Mouse (Mus musculus): ENCODE results near the gene Tnfaip3. TPM values are rescaled to one million over a fixed set of nuclear protein-coding genes. Genes with fewer than 3 reads are reported as not detected.

Gene Tnfaip3
- polyA plus RNA-seq, 1 experiment from 2014 or later, result 3.9 TPM

GRCm38 (mm10) chr10:19011832-19012440 lies 3.5 kb downstream of the Tnfaip3 start:
- no peak overlapping the region for H3K4me3 ChIP-seq
- H3K9ac ChIP-seq, result no peak overlapping the region
- no peak overlapping the region for H3K4me2 ChIP-seq (replicated peaks)
- no peaks in the 10 kb centered on the region for H3K9me3 ChIP-seq
- H3K27me3 ChIP-seq, result no peaks in the 10 kb centered on the region
- no peak for ATAC-seq (ENCODE audit: low FRiP score, low read depth)
- H3K4me1 ChIP-seq, result peaks cover 17% of the 10 kb centered on the region
- H3K36me3 ChIP-seq, result peaks cover 12% of the 10 kb centered on the region
- no peak overlapping the region for H3K27ac ChIP-seq
- 80% methylated on average over 7 of the region's 7 CpGs for WGBS

- H3K27ac ChIP-seq, result no peak overlapping the region
- H3K9ac ChIP-seq, result no peak overlapping the region
- H3K4me2 ChIP-seq (replicated peaks), result no peak overlapping the region
- peaks cover 7% of the 10 kb centered on the region for H3K4me1 ChIP-seq
- no peaks in the 10 kb centered on the region for H3K9me3 ChIP-seq
- H3K27me3 ChIP-seq, result no peaks in the 10 kb centered on the region
- WGBS, result 91% methylated on average over 8 of the region's 8 CpGs
- H3K4me3 ChIP-seq, result no peak overlapping the region
- no peak for ATAC-seq (ENCODE audit: low FRiP score, low read depth)
- peaks cover 24% of the 10 kb centered on the region for H3K36me3 ChIP-seq
These were observed 5.0 kb downstream of the Tnfaip3 start for GRCm38 (mm10) chr10:19010414-19010813.

- Histone ChIP-seq H3K4me2 (replicated peaks) (no peak overlapping the region), H3K36me3 (peaks cover 36% of the 10 kb centered on the region), H3K27ac (no peak overlapping the region), H3K9me3 (no peaks in the 10 kb centered on the region), H3K27me3 (no peaks in the 10 kb centered on the region), H3K9ac (no peak overlapping the region), H3K4me3 (no peak overlapping the region), H3K4me1 (peaks cover 3% of the 10 kb centered on the region)
- no peak for ATAC-seq (ENCODE audit: low FRiP score, low read depth)
- WGBS, result 71% methylated on average over 8 of the region's 8 CpGs
These were observed 6.2 kb downstream of the Tnfaip3 start for GRCm38 (mm10) chr10:19009186-19009672.

GRCm38 (mm10) chr10:19008607-19008940 lies 6.9 kb downstream of the Tnfaip3 start:
- no peak overlapping the region for H3K4me3 ChIP-seq
- H3K4me1 ChIP-seq, result no peaks in the 10 kb centered on the region
- peaks cover 43% of the 10 kb centered on the region for H3K36me3 ChIP-seq
- no peaks in the 10 kb centered on the region for H3K27me3 ChIP-seq
- 97% methylated on average over 4 of the region's 4 CpGs for WGBS
- H3K9ac ChIP-seq, result no peak overlapping the region
- H3K4me2 ChIP-seq (replicated peaks), result no peak overlapping the region
- no peak overlapping the region for H3K27ac ChIP-seq
- no peaks in the 10 kb centered on the region for H3K9me3 ChIP-seq
- ATAC-seq (ENCODE audit: low FRiP score, low read depth), result no peak

- H3K4me3 ChIP-seq, result no peak overlapping the region
- no peak for ATAC-seq (ENCODE audit: low FRiP score, low read depth)
- H3K27me3 ChIP-seq, result no peaks in the 10 kb centered on the region
- no peaks in the 10 kb centered on the region for H3K4me1 ChIP-seq
- peaks cover 48% of the 10 kb centered on the region for H3K36me3 ChIP-seq
- H3K4me2 ChIP-seq (replicated peaks), result no peak overlapping the region
- no peaks in the 10 kb centered on the region for H3K9me3 ChIP-seq
- H3K9ac ChIP-seq, result no peak overlapping the region
- 75% methylated on average over 8 of the region's 8 CpGs for WGBS
- H3K27ac ChIP-seq, result no peak overlapping the region
These were observed 7.4 kb downstream of the Tnfaip3 start for GRCm38 (mm10) chr10:19007897-19008606.

GRCm38 (mm10) chr10:19002091-19002785 lies 13.2 kb downstream of the Tnfaip3 start:
- Histone ChIP-seq H3K4me1 (no peaks in the 10 kb centered on the region), H3K27ac (no peak overlapping the region), H3K36me3 (peaks cover 60% of the 10 kb centered on the region), H3K4me3 (no peak overlapping the region), H3K9ac (no peak overlapping the region), H3K9me3 (no peaks in the 10 kb centered on the region; the same call in 1 of the 2 replicates), H3K27me3 (no peaks in the 10 kb centered on the region), H3K4me2 (replicated peaks) (no peak overlapping the region)
- ATAC-seq (ENCODE audit: low FRiP score, low read depth), result no peak
- WGBS, result 90% methylated on average over 12 of the region's 12 CpGs

GRCm38 (mm10) chr10:18999427-18999826 lies 16.0 kb downstream of the Tnfaip3 start:
- ATAC-seq (ENCODE audit: low FRiP score, low read depth), result no peak
- 66% methylated on average over 2 of the region's 2 CpGs for WGBS
- Histone ChIP-seq H3K9ac (no peak overlapping the region), H3K4me3 (no peak overlapping the region), H3K27me3 (no peaks in the 10 kb centered on the region), H3K27ac (no peak overlapping the region), H3K4me2 (replicated peaks) (no peak overlapping the region), H3K4me1 (no peaks in the 10 kb centered on the region), H3K9me3 (no peaks in the 10 kb centered on the region; the same call in 1 of the 2 replicates), H3K36me3 (peaks cover 35% of the 10 kb centered on the region)

- no peak overlapping the region for H3K9ac ChIP-seq
- no peak overlapping the region for H3K4me3 ChIP-seq
- no peak overlapping the region for H3K4me2 ChIP-seq (replicated peaks)
- no peaks in the 10 kb centered on the region for H3K27me3 ChIP-seq
- H3K36me3 ChIP-seq, result peaks cover 4% of the 10 kb centered on the region
- no peaks in the 10 kb centered on the region for H3K4me1 ChIP-seq
- H3K27ac ChIP-seq, result no peak overlapping the region
- no peak for ATAC-seq (ENCODE audit: low FRiP score, low read depth)
- H3K9me3 ChIP-seq, result no peaks in the 10 kb centered on the region; the same call in 1 of the 2 replicates
These were observed 19.1 kb downstream of the Tnfaip3 start for GRCm38 (mm10) chr10:18996331-18996730.

- H3K27ac ChIP-seq, result no peak overlapping the region
- no peaks in the 10 kb centered on the region for H3K36me3 ChIP-seq
- WGBS, result 81% methylated on average over 12 of the region's 12 CpGs
- no peak overlapping the region for H3K9ac ChIP-seq
- no peak overlapping the region for H3K4me2 ChIP-seq (replicated peaks)
- no peaks in the 10 kb centered on the region for H3K4me1 ChIP-seq
- H3K9me3 ChIP-seq, result no peaks in the 10 kb centered on the region; the same call in 1 of the 2 replicates
- ATAC-seq (ENCODE audit: low FRiP score, low read depth), result no peak
- H3K27me3 ChIP-seq, result no peaks in the 10 kb centered on the region
- H3K4me3 ChIP-seq, result no peak overlapping the region
These were observed 19.8 kb downstream of the Tnfaip3 start for GRCm38 (mm10) chr10:18995465-18996261.

GRCm38 (mm10) chr10:18992971-18993370 lies 22.5 kb downstream of the Tnfaip3 start:
- H3K27me3 ChIP-seq, result no peaks in the 10 kb centered on the region
- ATAC-seq (ENCODE audit: low FRiP score, low read depth), result no peak
- WGBS, result 83% methylated on average over 4 of the region's 4 CpGs

GRCm38 (mm10) chr10:18991057-18991456 lies 24.4 kb downstream of the Tnfaip3 start:
- no peaks in the 10 kb centered on the region for H3K9me3 ChIP-seq
- no peak overlapping the region for H3K9ac ChIP-seq
- H3K27ac ChIP-seq, result no peak overlapping the region
- H3K27me3 ChIP-seq, result no peaks in the 10 kb centered on the region
- no peaks in the 10 kb centered on the region; the same call in 1 of the 2 replicates for H3K4me1 ChIP-seq
- no peak overlapping the region for H3K4me2 ChIP-seq (replicated peaks)
- 86% methylated on average over 4 of the region's 4 CpGs for WGBS
- no peak overlapping the region for H3K4me3 ChIP-seq
- no peaks in the 10 kb centered on the region for H3K36me3 ChIP-seq
- ATAC-seq (ENCODE audit: low FRiP score, low read depth), result no peak

More at GRCm38 (mm10) chr10:18992971-18993370, 22.5 kb downstream of the Tnfaip3 start:
- no peaks in the 10 kb centered on the region for H3K9me3 ChIP-seq
- H3K27ac ChIP-seq, result no peak overlapping the region
- H3K4me3 ChIP-seq, result no peak overlapping the region
- H3K36me3 ChIP-seq, result no peaks in the 10 kb centered on the region
- H3K4me1 ChIP-seq, result no peaks in the 10 kb centered on the region
- no peak overlapping the region for H3K9ac ChIP-seq
- H3K4me2 ChIP-seq (replicated peaks), result no peak overlapping the region

GRCm38 (mm10) chr10:18987907-18988199 lies 27.6 kb downstream of the Tnfaip3 start:
- H3K9ac ChIP-seq, result no peak overlapping the region
- no peaks in the 10 kb centered on the region for H3K27me3 ChIP-seq
- H3K4me2 ChIP-seq (replicated peaks), result no peak overlapping the region
- no peaks in the 10 kb centered on the region for H3K9me3 ChIP-seq
- H3K4me3 ChIP-seq, result no peak overlapping the region
- H3K4me1 ChIP-seq, result no peaks in the 10 kb centered on the region; the same call in 1 of the 2 replicates
- 74% methylated on average over 2 of the region's 2 CpGs for WGBS
- no peaks in the 10 kb centered on the region for H3K36me3 ChIP-seq
- H3K27ac ChIP-seq, result no peak overlapping the region
- no peak for ATAC-seq (ENCODE audit: low FRiP score, low read depth)
